Mouse (Mus musculus): ENCODE data around the gene Zyg11b. TPM values are rescaled to one million over a fixed set of nuclear protein-coding genes. Genes with fewer than 3 reads are reported as not detected.

Zyg11b gene
- polyA plus RNA-seq, 1 experiment, result 8.7 TPM

DNA sequence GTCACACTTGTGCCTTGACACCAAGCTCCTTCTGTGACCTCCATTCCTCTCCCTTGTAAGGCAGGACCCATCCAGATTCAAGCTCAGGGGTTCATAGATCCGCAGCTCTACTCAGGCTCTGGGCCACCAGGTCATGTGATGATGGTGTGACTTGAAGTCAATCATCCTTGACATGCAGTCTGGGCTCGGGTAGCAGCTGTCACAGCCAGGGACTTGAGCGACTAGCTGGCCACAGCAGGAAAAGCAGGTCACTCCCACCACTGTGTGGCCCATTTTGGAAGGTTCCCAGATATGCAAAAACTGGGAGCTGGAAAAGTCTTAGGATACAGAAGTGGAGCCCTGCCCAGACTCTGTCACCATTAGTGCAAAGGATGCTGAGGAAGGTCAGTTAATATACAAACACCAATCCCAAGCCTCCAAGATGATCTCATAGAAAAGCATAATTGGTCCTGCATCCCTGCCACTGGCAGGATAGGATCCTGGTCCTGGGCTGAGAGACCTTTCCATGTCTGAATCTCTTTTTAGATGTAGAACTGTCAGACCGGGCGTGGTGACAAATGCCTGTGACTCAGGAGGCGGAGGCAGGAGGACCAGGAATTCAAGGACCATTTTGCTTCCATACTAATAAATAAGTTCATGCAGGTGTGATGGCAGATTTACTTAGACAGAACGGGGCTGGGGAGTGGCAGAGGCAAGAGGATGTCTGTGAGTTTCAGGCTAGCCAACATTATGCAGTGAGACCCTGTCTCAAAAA, 19.9 kb upstream of the Zyg11b start:
- DNase-seq, result no peak
- WGBS, result 66% methylated on average over 7 of the region's 7 CpGs
- H3K4me3 ChIP-seq (replicated peaks; ENCODE audit: extremely low read depth, low read depth, low read length), result no peak overlapping the region
- no peaks in the 10 kb centered on the region for H3K4me1 ChIP-seq (ENCODE audit: control insufficient read depth, insufficient read depth, low read length)
- no peak for TF ChIP-seq CTCF (IDR thresholded peaks at IDR 0.05; ENCODE audit: insufficient read depth, low read length)
- no peak for TF ChIP-seq POLR2A (IDR thresholded peaks at IDR 0.05; ENCODE audit: borderline replicate concordance, extremely low read depth, low read depth, low read length)

DNA sequence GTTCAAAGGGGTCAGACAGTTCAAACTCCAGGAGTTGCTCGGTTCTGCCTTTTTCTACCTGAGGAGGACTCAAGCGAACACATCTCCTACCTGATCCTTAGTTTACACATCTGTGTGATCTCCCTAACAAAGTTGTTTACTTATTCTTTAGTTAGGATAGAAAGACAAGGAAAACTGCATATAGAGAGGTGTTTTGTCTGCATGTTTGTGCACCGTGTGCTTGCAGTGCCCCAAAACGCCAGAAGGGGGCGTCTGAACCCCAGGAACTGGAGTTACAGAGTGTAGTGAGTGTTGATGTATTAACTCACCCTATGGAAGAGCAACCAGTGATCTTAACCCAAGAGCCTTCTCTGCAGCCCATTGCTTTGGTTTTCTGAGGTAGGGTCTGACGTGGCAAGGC, 18.9 kb upstream of the Zyg11b start:
- 70% methylated on average over 6 of the region's 6 CpGs for WGBS
- no peak for DNase-seq
- H3K4me1 ChIP-seq (ENCODE audit: control insufficient read depth, insufficient read depth, low read length), result no peaks in the 10 kb centered on the region
- no peak overlapping the region for H3K4me3 ChIP-seq (replicated peaks; ENCODE audit: extremely low read depth, low read depth, low read length)
- TF ChIP-seq CTCF (IDR thresholded peaks at IDR 0.05; ENCODE audit: insufficient read depth, low read length) (no peak), POLR2A (IDR thresholded peaks at IDR 0.05; ENCODE audit: borderline replicate concordance, extremely low read depth, low read depth, low read length) (no peak)

DNA sequence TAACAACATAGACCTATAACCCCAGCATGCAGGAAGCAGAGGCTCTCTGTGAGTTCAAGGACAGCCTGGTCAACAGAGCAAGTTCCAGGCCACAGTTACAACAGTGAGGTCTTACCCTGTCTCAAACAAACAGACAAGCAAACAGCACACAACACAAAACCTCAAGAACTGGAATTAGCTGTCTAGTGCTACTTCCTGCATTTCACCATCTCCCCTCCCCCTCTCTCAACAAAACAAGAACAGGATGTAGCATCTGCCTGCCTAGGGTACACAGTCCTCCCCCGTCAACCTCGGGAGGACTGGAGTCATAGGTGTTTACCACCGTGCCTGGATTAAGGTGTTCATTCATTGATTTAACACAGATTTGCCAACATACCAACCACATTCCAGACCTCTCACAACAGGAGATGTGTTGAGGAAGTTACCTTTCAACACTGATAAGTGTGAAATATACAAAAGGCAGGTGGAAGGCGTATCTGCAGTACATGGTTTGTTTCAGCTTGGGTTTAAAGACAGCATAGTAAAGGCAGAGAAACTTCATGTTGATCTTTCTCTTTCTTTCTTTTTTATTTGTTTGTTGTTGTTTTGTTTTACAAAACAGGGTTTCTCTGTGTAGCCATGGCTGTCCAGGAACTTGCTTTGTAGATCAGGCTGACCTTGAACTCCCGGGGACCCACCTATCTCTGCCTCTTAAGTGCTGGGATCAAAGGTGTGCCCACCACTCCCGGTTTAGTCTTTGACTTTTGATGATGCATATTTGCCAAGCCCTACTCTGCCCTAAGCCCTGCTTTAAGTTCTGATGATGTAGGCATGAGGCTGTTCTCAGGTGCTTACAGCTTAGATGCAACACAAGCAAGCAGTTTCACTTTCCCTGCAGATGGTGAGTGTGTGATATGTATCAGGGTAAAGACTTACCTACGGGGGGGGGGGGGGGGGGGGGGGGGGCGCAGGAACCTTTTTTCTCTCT, 18.0 kb upstream of the Zyg11b start:
- no peak overlapping the region for H3K4me3 ChIP-seq (replicated peaks; ENCODE audit: extremely low read depth, low read depth, low read length)
- TF ChIP-seq CTCF (IDR thresholded peaks at IDR 0.05; ENCODE audit: insufficient read depth, low read length), result no peak
- no peak for TF ChIP-seq POLR2A (IDR thresholded peaks at IDR 0.05; ENCODE audit: borderline replicate concordance, extremely low read depth, low read depth, low read length)
- WGBS, result 34% methylated on average over 7 of the region's 8 CpGs
- H3K4me1 ChIP-seq (ENCODE audit: control insufficient read depth, insufficient read depth, low read length), result no peaks in the 10 kb centered on the region
- no peak for DNase-seq

DNA sequence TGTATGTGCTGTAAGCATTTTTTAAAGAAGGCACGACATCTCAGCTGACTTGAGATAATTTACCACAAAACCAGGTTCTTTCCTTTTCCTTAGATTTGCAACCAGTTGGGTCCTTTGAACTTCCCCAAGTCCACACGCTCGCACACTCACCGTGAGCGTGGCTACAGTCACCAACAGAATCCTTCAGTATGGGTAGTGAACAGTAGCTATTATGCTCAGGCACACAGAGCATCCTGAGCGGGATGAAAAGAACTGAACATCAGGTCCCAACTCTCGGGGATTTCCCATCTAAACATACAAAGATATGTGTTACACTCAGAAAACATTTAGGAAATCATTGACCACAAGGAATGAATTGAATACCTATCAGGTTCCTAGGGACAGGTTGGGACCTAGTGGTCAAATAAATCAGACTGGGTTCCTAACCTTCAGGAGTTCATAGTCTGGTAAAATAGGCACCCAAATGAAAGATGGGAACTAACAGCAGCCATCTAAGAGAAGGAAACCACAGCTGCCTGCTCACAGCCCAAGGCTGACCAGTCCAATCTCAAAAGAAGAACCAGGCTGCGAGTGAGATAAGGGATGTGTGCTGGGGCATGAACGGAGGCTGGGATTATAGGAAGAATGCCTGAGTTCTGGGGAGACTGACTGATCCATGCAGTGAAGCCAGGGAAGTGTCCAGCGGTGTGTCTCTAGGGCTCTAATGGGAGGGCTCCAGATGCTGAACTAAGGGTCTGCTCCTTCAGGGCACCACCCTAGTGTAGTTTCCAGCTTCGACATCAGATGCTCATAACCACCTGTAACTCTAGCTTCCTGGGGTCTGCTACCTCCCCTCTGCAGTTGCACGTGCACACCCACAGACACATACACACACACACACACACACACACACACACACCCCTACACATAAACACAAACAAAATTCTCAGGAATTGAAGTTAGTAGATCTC, 17.0 kb upstream of the Zyg11b start:
- Histone ChIP-seq H3K4me3 (replicated peaks; ENCODE audit: extremely low read depth, low read depth, low read length) (no peak overlapping the region), H3K4me1 (ENCODE audit: control insufficient read depth, insufficient read depth, low read length) (no peaks in the 10 kb centered on the region)
- WGBS, result 71% methylated on average over 12 of the region's 12 CpGs
- TF ChIP-seq CTCF (IDR thresholded peaks at IDR 0.05; ENCODE audit: insufficient read depth, low read length), result no peak
- TF ChIP-seq POLR2A (IDR thresholded peaks at IDR 0.05; ENCODE audit: borderline replicate concordance, extremely low read depth, low read depth, low read length), result no peak
- no peak for DNase-seq

DNA sequence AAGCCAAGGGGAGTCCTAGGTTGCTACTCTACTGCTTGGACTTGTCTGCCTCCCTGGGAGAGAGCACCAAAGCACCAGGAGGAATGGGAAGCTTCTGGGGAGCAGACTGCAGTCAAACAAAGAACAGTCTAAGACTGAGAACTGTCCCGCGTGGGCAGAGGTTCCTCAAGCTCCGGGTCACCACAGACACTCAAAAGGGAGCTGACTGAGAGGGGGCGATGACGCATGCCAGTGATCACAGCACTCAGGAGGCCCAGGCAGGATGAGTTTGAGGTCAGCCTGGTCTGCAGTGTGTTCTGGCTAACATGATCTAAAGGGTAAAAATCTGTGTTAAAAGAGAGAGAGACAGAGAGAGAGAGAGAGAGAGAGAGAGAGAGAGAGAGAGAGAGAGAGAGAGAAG, 13.1 kb upstream of the Zyg11b start:
- no peak for DNase-seq
- no peak overlapping the region for H3K4me3 ChIP-seq (replicated peaks; ENCODE audit: extremely low read depth, low read depth, low read length)
- TF ChIP-seq CTCF (IDR thresholded peaks at IDR 0.05; ENCODE audit: insufficient read depth, low read length) (no peak), POLR2A (IDR thresholded peaks at IDR 0.05; ENCODE audit: borderline replicate concordance, extremely low read depth, low read depth, low read length) (no peak)
- WGBS, result 54% methylated on average over 5 of the region's 5 CpGs
- H3K4me1 ChIP-seq (ENCODE audit: control insufficient read depth, insufficient read depth, low read length), result no peaks in the 10 kb centered on the region

DNA sequence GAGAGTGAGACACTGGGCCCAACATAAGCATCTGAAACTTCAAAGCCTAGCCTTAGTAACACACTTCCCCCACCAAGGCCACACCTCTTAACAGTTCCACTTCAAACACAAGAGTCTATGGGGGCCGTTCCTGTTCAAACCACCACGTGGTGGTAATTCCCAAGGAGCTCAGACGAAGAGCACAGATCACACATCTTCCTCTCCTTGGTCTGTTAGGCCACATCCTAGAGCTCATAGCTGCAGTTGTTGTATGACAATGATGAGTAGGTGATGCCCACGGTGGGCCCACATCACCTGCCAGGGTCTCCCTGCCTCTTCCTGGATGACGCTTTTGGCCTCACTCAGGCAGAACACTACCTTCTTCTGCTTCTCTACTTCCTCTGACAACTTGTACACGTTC, 9.8 kb upstream of the Zyg11b start:
- WGBS, result 54% methylated on average over 6 of the region's 6 CpGs
- Histone ChIP-seq H3K4me3 (replicated peaks; ENCODE audit: extremely low read depth, low read depth, low read length) (no peak overlapping the region), H3K4me1 (ENCODE audit: control insufficient read depth, insufficient read depth, low read length) (no peaks in the 10 kb centered on the region)
- no peak for DNase-seq
- TF ChIP-seq CTCF (IDR thresholded peaks at IDR 0.05; ENCODE audit: insufficient read depth, low read length), result no peak
- no peak for TF ChIP-seq POLR2A (IDR thresholded peaks at IDR 0.05; ENCODE audit: borderline replicate concordance, extremely low read depth, low read depth, low read length)

DNA sequence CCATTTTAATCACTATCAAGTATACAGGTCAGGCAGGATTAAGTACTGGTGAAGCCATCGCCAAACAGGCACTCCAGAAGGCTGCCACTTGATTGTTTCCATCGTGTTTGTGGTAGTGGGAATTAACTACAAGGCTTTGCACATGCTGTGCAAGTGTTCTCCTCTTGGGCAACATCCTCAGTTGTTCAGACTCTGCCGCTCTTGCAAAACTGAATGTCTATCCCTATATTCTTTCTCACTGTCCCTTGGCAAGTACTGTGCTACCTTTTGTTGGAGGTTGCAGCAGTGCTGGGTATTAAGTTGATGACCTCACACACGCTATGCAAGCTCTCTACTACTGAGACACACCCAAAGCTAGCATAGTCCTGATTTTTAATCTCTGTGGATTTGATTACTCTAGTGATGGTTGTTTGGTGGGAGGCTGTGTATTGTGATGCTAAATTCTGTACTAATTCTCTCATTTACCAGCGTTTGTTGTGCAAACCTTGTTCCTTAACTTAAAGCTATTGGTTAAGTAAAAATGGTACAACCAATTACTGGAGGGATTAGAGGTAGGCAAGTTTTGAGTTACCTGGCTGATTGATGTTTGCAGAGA, 1.5 kb upstream of the Zyg11b start:
- TF ChIP-seq POLR2A (IDR thresholded peaks at IDR 0.05; ENCODE audit: borderline replicate concordance, extremely low read depth, low read depth, low read length), result no peak
- no peak for DNase-seq
- WGBS, result 72% methylated on average over 5 of the region's 5 CpGs
- H3K4me1 ChIP-seq (ENCODE audit: control insufficient read depth, insufficient read depth, low read length), result peaks cover 8% of the 10 kb centered on the region; the same call in 1 of the 2 replicates
- H3K4me3 ChIP-seq (replicated peaks; ENCODE audit: extremely low read depth, low read depth, low read length), result no peak overlapping the region

DNA sequence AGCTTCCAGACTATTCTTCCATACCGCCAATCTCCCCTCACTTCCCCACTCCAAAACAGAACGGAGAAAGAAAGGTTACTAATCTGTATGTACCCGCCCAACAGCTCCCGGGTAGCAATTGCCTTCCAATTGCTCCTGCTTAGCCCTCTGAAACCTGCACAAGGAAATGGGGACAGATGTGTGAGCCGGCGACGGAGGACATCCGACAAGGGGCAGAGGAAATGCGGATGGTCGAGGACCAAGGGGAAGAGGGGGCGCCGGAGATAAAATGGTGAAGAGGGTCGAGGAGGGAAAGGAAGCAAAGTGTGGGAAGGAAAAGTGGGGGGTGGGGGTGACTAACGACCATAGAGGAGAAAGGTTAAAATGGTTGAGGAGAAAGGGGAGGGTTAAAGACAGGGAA, 630 bp downstream of the Zyg11b start:
- no peak for TF ChIP-seq POLR2A (IDR thresholded peaks at IDR 0.05; ENCODE audit: borderline replicate concordance, extremely low read depth, low read depth, low read length)
- no peak for DNase-seq
- 0% methylated on average over 14 of the region's 14 CpGs for WGBS
- Histone ChIP-seq H3K4me1 (ENCODE audit: control insufficient read depth, insufficient read depth, low read length) (peaks cover 8% of the 10 kb centered on the region; the same call in 1 of the 2 replicates), H3K4me3 (replicated peaks; ENCODE audit: extremely low read depth, low read depth, low read length) (peak overlapping the region; percentile 81)

All from lung, adult 2 months (tissue).